Mouse (Mus musculus) megakaryocyte, embryonic 14.5 days (primary cell): ENCODE results near the gene Cpsf4. TPM values are rescaled to one million over a fixed set of nuclear protein-coding genes. Genes with fewer than 3 reads are reported as not detected.
A peak's percentile ranks its signal among the peaks of the same experiment; 100 is the strongest.

ENCODE experiments used
- H3K27me3 ChIP-seq: replicated peaks from 2 replicates; pipeline ENCODE3; 2012; ENCODE audit warnings: inconsistent platforms
- H3K36me3 ChIP-seq: replicated peaks from 2 replicates; pipeline ENCODE3; 2012; ENCODE audit warnings: low read length, inconsistent platforms, mixed read lengths
- H3K4me1 ChIP-seq: 2 replicates; pipeline ENCODE4 v1.6.1; 2012; ENCODE audit warnings: inconsistent platforms
- H3K4me3 ChIP-seq: replicated peaks from 2 replicates; pipeline ENCODE3; 2012; ENCODE audit warnings: moderate library complexity, mild to moderate bottlenecking, inconsistent platforms
- H3K9me3 ChIP-seq: 2 replicates; pipeline ENCODE4 v1.6.1; 2012; ENCODE audit warnings: inconsistent platforms
- FLI1 ChIP-seq: IDR thresholded peaks from 2 replicates; pipeline ENCODE4 v1.6.1; 2012; ENCODE audit warnings: low read length, inconsistent platforms, mixed read lengths
- GATA1 ChIP-seq: IDR thresholded peaks from 3 replicates; pipeline ENCODE4 v1.6.1; 2012; ENCODE audit warnings: mixed read lengths, low read length, inconsistent platforms, borderline replicate concordance
- polyA plus RNA-seq: library from polyadenylated mRNA; stranded (reverse); fragments of >175 nt; gene quantifications from 2 replicates; pipeline ENCODE4 v1.2.3, GENCODE M21; 2012; ENCODE audit warnings: low replicate concordance; ENCODE audit not compliant: insufficient read depth

Gene Cpsf4
- polyA plus RNA-seq, 1 experiment = 53.5 TPM

DNA sequence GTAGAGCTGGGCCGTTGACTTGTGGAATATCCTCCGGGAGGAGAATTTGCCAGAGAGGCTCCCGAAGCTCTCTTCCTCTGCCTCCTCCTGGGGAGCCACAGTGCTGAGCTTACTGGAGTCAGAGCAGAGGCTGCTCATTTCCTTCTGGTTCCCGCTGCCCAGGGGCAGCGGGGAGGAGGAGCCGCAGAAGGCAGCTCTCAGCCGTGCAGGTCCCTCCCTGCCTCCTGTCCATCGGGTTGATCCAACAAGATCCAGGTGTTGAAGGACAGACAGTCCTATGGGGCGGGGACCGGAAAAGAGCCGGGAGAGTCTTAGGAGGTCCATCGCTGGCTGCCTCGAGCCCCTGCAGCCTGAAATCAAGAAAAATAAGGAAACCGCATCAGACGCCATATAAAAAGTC lies 1.8 kb upstream of the Cpsf4 start:
- no peaks in the 10 kb centered on the region for H3K27me3 ChIP-seq
- peaks cover 57% of the 10 kb centered on the region for H3K4me1 ChIP-seq
- TF ChIP-seq FLI1 = no peak
- no peak for TF ChIP-seq GATA1
- peaks cover 56% of the 10 kb centered on the region for H3K36me3 ChIP-seq
- H3K9me3 ChIP-seq = no peaks in the 10 kb centered on the region
- H3K4me3 ChIP-seq = peak overlapping the region; percentile 28

GRCm38 (mm10) chr5:145167306-145167661 lies 271 bp downstream of the Cpsf4 start:
- TF ChIP-seq GATA1 (no peak), FLI1 (no peak)
- H3K36me3 ChIP-seq = peaks cover 57% of the 10 kb centered on the region

DNA sequence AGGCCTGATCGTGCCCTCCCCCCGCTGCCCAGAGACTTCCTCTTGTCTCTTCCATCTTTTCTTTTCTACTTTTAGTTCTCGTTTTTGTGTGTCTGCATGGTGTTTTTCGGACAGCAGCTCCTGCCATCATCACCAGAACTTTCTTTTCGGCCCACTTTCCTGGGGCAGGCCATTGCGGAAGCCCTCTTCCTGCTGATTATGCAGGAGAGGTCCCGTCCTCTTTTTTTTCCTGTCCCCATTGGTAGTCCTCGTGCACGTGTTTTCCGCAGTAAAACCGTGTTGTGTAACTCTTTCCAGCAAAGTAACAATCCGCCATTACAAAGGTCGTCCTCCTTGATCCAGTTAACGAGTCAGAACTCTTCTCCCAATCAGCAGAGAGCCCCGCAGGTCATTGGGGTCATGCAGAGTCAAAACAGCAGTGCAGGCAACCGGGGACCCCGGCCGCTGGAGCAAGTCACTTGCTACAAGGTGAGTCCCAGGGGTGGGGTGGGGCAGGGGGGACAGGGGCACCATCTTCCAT lies 11.5 kb downstream of the Cpsf4 start:
- Histone ChIP-seq H3K4me3 (no peak overlapping the region), H3K27me3 (no peaks in the 10 kb centered on the region), H3K9me3 (no peaks in the 10 kb centered on the region), H3K36me3 (peaks cover 100% of the 10 kb centered on the region), H3K4me1 (0 out of 2 replicates have a peak, but pooled peaks cover 4% of the 10 kb centered on the region)
- no peak for TF ChIP-seq FLI1
- TF ChIP-seq GATA1 = no peak

More at GRCm38 (mm10) chr5:145167306-145167661, 271 bp downstream of the Cpsf4 start:
- Histone ChIP-seq H3K9me3 (no peaks in the 10 kb centered on the region), H3K27me3 (no peaks in the 10 kb centered on the region), H3K4me1 (peaks cover 58% of the 10 kb centered on the region), H3K4me3 (peak overlapping the region; percentile 98)

DNA sequence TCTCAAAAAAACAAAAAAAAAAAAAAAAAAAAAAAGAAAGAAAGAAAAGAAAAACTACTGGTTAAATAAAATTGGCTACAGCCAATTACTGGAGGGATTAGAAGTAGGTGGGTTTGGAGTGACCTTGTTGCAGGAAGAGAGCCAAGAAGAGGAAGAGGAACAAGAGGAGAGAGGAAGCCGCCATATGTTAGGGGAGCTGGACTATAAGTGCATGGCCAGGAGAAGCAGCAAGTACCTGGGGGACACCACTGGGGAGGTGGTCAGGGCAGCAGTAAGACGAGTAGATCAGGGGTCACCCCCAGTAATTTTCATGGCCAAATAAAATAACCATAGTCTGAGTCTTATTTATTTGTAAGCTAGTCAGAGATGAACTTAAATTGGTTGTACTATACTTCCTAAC lies 18.2 kb downstream of the Cpsf4 start:
- H3K4me1 ChIP-seq = peaks cover 42% of the 10 kb centered on the region
- no peak overlapping the region for H3K4me3 ChIP-seq
- H3K27me3 ChIP-seq = no peaks in the 10 kb centered on the region
- H3K9me3 ChIP-seq = no peaks in the 10 kb centered on the region
- TF ChIP-seq FLI1 = no peak
- H3K36me3 ChIP-seq = peaks cover 84% of the 10 kb centered on the region

DNA sequence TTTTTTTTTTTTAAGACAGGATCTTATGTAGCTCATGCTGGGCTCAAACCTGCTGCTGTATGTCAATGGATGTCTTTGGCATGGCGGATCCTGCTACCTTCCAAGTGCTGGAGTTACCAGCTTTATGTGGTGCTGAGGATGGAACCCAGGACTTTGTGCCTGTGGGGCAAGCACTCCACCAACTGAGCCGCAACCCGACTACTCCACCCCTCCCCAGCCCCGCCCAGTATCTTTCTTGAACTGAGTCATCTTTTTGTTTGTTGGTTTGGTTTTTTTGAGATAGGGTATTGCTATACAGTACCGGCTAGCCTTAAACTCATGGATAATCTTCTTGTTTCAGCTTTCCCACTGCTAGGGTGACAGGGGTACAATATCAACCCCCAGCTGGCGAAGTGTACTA lies 22.4 kb downstream of the Cpsf4 start:
- Histone ChIP-seq H3K36me3 (peaks cover 56% of the 10 kb centered on the region), H3K4me3 (no peak overlapping the region), H3K27me3 (no peaks in the 10 kb centered on the region), H3K9me3 (no peaks in the 10 kb centered on the region), H3K4me1 (peaks cover 52% of the 10 kb centered on the region)
- TF ChIP-seq FLI1 (no peak), GATA1 (no peak)

- Histone ChIP-seq H3K9me3 (no peaks in the 10 kb centered on the region), H3K4me3 (peak overlapping the region; percentile 96), H3K27me3 (no peaks in the 10 kb centered on the region), H3K4me1 (peaks cover 51% of the 10 kb centered on the region), H3K36me3 (peaks cover 58% of the 10 kb centered on the region)
- TF ChIP-seq FLI1 = no peak
- no peak for TF ChIP-seq GATA1
Observed at GRCm38 (mm10) chr5:145190373-145190772, 23.4 kb downstream of the Cpsf4 start.

DNA sequence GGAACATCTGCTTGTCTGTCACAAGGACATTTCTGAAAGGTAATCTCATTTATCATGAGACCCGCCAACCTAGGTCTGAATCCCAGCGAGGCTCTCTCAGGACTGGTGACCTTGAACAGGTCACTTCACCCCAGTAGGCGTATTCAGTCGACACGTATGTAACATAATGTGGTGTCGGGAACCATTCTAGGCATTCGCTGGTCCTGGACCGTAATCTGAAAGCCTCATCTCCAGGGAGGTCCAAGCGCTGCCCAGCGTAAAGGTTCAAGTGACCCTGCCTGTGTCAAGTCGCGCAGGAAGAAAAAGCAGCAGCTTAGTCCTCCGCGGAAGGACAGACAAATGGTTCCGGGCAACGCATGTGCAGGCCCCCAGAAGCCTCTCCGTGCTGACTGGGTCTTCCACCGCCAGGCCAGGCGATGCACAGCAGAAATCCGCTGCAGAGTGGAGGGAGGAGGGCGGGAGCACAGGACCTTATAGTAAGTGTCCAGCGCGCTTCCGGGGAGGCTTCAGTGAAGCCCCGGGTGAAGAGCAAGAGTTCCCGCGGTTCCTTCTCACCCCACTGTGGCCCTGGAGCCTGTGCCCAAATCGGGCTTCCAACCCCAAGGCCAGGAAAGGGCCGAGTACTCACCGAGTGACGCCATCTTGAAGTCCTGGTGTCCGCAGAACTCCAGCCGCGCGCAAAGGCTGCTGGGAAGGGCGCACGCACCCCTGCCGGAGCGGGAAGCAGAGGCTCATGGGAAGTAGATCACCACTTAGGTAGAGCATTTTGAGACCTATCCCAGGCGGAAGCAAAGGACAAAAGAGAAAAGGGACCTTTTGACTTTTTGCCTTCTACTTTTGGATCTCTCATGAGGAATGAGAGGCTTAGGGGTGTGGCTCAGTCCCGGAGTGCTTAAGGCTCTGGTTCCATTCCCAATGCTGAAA lies 24.1 kb downstream of the Cpsf4 start:
- H3K4me1 ChIP-seq = peaks cover 48% of the 10 kb centered on the region
- H3K4me3 ChIP-seq = peak overlapping the region; percentile 96
- no peak for TF ChIP-seq FLI1
- no peak for TF ChIP-seq GATA1
- H3K27me3 ChIP-seq = no peaks in the 10 kb centered on the region
- peaks cover 58% of the 10 kb centered on the region for H3K36me3 ChIP-seq
- no peaks in the 10 kb centered on the region for H3K9me3 ChIP-seq

DNA sequence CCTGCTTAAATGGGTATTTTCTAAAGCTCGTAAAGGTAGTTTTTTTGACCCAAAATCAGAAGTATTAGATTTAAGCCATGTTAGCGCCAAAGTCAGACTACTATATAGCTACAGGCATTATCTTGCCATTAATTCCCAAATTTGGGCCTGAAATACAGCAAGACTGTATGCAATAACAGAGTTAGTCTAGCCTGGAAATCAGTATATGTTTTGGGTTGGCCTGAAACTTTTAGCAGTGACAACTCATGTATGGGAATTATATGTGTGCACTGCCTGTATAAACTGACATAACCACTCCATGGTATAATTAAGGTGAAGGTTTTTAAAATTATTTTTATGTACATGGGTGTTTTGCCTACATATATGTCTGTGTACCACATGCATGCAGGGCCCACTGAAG lies 24.9 kb downstream of the Cpsf4 start, which contains the start of gene Atp5j2:
Atp5j2 (minus strand) TSS at position 101 of the 400 bp plus-strand sequence.
- peak within 1 kb of the TSS; percentile 96 for H3K4me3 ChIP-seq
- no peaks in the 10 kb centered on the region for H3K9me3 ChIP-seq
- H3K27me3 ChIP-seq = no peaks in the 10 kb centered on the region
- H3K4me1 ChIP-seq = peaks cover 41% of the 10 kb centered on the region
- peaks cover 56% of the 10 kb centered on the region for H3K36me3 ChIP-seq
- TF ChIP-seq FLI1 = no peak
- no peak for TF ChIP-seq GATA1

DNA sequence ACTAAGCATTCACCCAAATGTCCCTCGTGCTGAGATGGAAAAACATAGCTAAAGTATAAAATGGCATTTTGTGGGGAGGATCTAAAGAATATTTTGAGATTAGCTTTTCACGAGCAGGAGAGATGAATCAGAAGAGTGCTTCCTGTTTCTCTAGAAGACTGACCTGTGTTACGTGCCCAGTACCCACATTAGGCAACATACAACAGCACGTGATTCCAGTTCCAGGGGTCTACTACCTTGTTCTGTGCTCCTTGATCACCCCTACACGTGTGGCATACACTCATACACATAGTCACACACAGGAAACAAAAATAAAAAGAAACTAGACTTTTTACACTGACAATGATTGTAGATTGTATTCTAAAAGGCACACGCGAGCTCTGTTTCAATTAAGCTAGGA lies 33.4 kb downstream of the Cpsf4 start:
- Histone ChIP-seq H3K27me3 (no peaks in the 10 kb centered on the region), H3K4me1 (peaks cover 35% of the 10 kb centered on the region), H3K9me3 (no peaks in the 10 kb centered on the region), H3K4me3 (peak overlapping the region; percentile 92), H3K36me3 (peaks cover 41% of the 10 kb centered on the region)
- TF ChIP-seq FLI1 (no peak), GATA1 (no peak)

GRCm38 (mm10) chr5:145201321-145201991 lies 34.4 kb downstream of the Cpsf4 start, which contains the start of gene Zkscan14:
TSS of gene Zkscan14 (minus strand) at chr5:145201868.
- no peaks in the 10 kb centered on the region for H3K9me3 ChIP-seq
- H3K4me3 ChIP-seq = peak within 1 kb of the TSS; percentile 92
- peaks cover 42% of the 10 kb centered on the region for H3K4me1 ChIP-seq
- TF ChIP-seq GATA1 (no peak), FLI1 (no peak)
- H3K36me3 ChIP-seq = peaks cover 30% of the 10 kb centered on the region
- no peaks in the 10 kb centered on the region for H3K27me3 ChIP-seq
